Mouse (Mus musculus) ovary, postnatal 36 days (tissue): ENCODE measurements around the gene Olfr536.
"Not testable (repeated sequence)": the region's sequence is repeated elsewhere in the genome, so short reads cannot be mapped to it uniquely, and the experiment has no call there.

Experiments used
- DNase-seq: peaks from one replicate; pipeline ENCODE4 v3.0.0; 2022; ENCODE audit warnings: low spot score, mixed read lengths

Olfr536 gene

GRCm38 (mm10) chr7:140507346-140508021 is at the start of gene Olfr536:
Olfr536 (minus strand) TSS chr7:140507396.
- DNase-seq, result peak; percentile 6

- DNase-seq, result no peak
Measured at GRCm38 (mm10) chr7:140539746-140540145, 32.5 kb upstream of the Olfr536 start.

- DNase-seq, result no peak
Measured at GRCm38 (mm10) chr7:140494702-140495101, 12.5 kb downstream of the Olfr536 start.

GRCm38 (mm10) chr7:140494231-140494630 is 13.0 kb downstream of the Olfr536 start:
- no peak for DNase-seq

DNA sequence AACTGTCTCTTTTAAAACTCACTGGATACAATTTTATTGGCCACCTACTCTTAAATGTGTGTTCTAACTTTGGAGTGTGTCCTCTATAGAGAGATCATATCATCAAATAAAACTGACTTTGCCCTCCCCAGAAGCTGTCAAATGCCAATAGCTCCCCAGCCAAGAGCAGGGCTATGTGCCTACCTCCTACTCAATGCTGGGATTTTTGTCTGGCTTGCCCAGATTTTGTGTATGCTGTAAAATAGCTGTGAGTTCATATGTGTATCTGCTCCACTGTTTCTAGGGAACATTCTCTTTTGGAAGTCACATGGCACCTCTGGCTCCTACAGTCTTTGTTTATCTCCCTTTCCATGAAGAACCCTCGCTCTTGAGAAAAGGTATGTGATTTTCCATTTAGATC is 18.2 kb downstream of the Olfr536 start:
- no peak for DNase-seq

GRCm38 (mm10) chr7:140483916-140484315 is 23.3 kb downstream of the Olfr536 start, which contains the start of gene Olfr535:
Olfr535 (plus strand) TSS chr7:140484216.
- DNase-seq, result no peak

DNA sequence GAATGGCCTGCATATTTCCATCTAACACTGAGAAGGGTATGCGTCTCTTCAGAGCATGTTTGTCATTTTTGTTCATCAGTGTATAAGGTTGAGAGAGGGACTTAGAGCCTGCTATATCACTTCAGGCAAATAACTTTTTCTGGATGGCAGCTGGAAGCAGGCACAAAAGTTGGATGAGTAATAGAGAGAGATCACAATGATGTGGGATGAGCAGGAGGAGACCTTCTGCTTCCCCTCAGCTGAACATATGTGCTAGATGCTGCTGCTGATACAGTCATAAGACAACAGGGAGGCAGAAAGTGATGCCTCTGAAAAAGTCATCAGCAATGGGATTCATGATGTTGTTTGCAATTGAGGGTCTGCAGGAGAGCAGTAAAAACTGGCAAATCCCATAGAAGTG is 28.5 kb downstream of the Olfr536 start:
- no peak for DNase-seq

- DNase-seq, result no peak
Measured at GRCm38 (mm10) chr7:140477886-140478285, 29.3 kb downstream of the Olfr536 start.

DNA sequence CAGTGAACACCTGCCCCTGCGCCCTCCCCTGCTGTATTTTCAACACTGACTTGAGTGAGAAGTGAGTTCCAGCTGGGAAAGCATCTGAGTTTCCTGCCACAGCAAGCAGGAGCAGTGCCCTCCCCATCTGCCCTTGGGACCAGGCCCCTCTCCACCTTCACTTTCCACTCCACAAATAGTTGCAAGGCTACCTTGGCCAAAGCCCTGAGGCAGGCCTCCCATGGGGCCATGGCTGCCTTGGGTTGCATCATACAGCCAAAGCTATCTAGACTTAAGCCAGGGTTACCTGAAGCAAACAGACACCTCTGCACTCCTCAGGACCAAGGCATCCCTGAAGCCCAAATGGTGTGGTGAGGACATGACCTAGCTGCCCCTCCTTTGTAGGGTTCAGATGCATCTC is 44.1 kb downstream of the Olfr536 start, which contains the start of gene Olfr533:
Gene Olfr533, plus strand, starts transcription at position 301 of the 400 bp plus-strand sequence.
- not testable (repeated sequence) for DNase-seq
